Mouse (Mus musculus): ENCODE measurements around the gene Emg1.

The Emg1 gene

DNA sequence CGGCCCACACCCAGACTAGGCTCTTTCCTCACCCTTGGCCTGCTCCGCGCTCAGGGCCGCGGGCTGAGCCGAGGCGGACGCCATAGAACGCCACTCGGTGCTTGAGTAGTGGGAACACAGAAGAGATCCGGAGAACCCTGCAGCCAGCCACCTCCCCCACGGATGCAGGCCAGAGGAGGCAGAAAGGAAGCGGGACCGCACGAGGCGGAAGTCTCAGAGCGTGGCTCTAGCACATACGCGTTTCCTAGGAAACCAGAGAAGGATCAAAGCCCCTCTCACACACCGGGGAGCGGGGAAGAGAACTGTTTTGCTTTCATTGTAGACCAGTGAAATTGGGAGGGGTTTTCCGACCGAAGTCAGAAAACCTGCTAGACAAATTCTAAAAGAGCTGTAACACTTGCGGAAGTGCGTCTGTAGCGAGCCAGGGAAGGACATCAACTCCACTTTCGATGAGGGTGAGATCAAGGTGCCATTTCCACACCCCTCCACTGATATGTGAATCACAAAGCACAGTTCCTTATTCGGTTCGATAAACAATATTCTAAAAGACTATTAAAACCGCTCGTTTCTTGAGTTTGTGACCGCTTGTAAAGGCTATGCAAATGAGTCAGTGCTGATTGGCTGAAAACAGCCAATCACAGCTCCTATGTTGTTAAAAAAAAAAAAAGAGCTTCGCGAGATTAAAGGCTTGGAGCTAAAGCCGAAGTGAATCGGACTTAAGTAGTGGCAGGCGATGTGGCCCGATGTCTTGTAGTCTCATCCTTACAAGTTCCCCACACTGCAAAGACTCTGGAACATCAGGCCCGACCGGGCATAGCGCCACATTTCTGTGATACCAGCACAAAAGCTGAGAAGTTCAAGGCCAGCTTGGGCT, 29.1 kb upstream of the Emg1 start, which contains the start of gene Grcc10:
TSS of gene Grcc10 (minus strand) at position 487 of the 874 bp plus-strand sequence.
- DNase-seq (ENCODE audit: low spot score in 2 of 2): peak; percentile 92 to 94

- peak in 1 of 2 experiments; percentile 66 for DNase-seq (ENCODE audit: low spot score in 2 of 2)
These were observed 28.4 kb upstream of the Emg1 start for GRCm38 (mm10) chr6:124740211-124740887.

DNA sequence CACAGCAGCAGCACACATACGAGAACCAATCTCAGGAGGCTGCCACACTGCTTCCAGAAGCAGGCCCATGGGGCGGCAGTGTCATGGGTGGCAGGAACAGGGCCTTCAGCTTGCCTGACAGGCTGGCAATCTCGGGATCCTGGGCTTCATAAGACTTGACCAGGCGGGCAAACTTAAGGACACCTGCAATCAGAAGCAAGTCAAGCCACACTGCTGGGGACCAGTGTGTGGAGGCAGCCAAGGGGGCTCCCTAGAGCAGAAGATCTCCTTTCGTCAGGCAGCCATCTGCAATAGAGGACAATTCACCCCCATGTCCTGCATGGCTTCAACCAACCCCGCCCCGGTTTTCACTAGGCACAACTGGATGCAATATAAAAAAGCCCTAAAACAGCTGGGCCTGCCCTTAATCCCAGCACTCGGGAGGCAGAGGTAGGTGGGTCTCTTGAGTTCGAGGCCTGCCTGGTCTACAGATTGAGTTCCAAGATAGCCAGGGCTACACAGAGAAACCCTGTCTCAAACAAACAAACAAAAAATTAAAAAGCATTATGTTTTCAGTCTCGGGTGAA, 27.3 kb upstream of the Emg1 start:
- no peak for DNase-seq (ENCODE audit: low spot score in 2 of 2)

- DNase-seq (ENCODE audit: low spot score in 2 of 2): no peak
These were observed 26.6 kb upstream of the Emg1 start, which contains the start of gene Ptpn6 for GRCm38 (mm10) chr6:124738511-124739023. Gene Ptpn6 (minus strand): TSS chr6:124738714.

- DNase-seq (ENCODE audit: low spot score in 2 of 2): no peak
These were observed 25.1 kb upstream of the Emg1 start for GRCm38 (mm10) chr6:124737040-124737439.

GRCm38 (mm10) chr6:124734417-124734816, 22.4 kb upstream of the Emg1 start:
- DNase-seq (ENCODE audit: low spot score in 2 of 2): no peak

- peak in 1 of 2 experiments; percentile 44 for DNase-seq (ENCODE audit: low spot score in 2 of 2)
These were observed 20.7 kb upstream of the Emg1 start for GRCm38 (mm10) chr6:124732476-124733370.

DNA sequence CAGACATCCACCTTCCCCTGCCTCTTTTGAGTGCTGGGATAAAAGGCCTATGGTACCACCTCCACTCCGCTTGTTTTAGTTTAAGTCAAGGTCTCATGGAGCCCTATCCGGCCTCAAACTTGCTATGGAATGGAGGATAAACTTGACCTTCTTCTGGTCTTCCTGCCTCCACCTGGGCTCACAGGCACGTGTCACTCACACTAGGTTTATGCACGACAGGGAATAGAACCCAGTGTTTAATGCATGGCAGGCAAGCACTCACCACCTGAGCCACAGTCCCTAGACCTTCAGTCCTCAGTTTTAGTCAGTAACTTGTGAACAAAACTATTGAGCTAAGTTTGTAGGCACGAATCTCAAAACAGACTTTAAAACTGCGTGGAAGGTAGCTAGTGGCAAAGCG, 19.1 kb upstream of the Emg1 start:
- DNase-seq (ENCODE audit: low spot score in 2 of 2): no peak

- DNase-seq (ENCODE audit: low spot score in 2 of 2): peak; percentile 31 to 58
These were observed 18.1 kb upstream of the Emg1 start for GRCm38 (mm10) chr6:124729850-124730705.

DNA sequence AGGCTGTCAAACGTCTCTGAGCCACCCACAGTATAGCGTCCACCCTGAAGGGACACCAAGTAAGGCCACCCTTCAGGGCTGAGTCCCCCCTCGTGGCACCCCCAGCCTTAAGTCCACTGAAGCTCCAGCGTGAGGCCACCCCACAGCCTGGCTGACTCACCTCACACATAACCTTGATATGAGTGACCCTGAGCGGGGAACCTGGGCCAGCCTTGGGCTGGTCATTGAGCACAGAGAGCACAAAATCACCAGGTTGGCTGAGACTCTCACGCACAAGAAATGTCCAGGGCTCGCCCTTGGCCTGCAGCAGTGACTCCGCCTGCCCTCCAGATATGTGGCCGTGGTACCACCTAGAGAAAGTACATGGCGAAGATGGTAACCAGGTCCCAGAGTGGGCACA, 16.6 kb upstream of the Emg1 start:
- DNase-seq (ENCODE audit: low spot score in 2 of 2): no peak

- DNase-seq (ENCODE audit: low spot score in 2 of 2): no peak
These were observed 12.5 kb upstream of the Emg1 start for GRCm38 (mm10) chr6:124724472-124724871.

DNA sequence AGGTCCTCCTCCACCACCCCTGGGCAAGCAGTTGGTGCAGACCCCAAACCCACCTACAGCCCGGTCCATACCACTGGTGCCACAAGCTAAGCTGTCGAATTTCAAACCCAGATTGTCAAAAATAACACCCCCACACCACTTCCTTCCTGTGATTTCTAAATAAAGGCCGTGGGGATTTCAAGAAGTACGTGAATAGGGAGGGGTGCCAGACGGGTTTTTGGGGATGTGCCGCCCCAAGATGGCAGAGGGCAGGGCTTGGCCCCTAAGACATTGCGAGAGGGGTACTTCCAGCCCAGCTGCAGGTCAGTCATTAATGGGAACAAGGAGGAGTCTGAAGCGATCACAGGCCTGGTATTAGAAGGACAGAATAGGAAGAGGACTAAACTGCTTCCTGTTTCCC, 11.6 kb upstream of the Emg1 start:
- peak in 1 of 2 experiments; percentile 53 for DNase-seq (ENCODE audit: low spot score in 2 of 2)

DNA sequence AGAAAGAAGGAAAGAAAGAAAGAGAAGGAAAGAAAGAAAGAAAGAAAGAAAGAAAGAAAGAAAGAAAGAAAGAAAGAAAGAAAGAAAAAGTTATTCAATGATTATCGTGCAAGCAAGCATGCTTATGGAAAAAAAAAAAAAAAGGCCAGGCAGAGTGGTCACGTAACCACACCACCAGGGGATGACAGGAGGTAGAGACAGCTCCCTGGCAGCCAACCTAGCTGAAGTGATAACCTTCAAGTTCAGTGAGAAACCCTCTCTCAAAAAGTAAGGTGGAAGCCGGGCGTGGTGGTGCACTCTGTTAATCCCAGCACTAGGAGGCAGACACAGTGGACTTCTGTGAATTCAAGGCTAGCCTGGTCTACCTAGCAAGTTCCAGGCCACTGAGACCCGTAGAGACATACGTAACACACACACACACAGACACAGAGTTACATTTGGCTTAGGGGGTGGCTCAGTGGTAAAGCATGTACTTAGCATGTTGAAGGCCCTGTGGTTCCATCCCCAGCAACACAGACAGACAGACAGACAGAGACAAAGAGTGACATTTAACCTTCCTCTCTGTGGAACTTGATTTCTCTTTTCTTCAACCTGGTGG, 11.0 kb upstream of the Emg1 start:
- DNase-seq (ENCODE audit: low spot score in 2 of 2): no peak

- no peak for DNase-seq (ENCODE audit: low spot score in 2 of 2)
These were observed 8.9 kb upstream of the Emg1 start for GRCm38 (mm10) chr6:124720904-124721303.

DNA sequence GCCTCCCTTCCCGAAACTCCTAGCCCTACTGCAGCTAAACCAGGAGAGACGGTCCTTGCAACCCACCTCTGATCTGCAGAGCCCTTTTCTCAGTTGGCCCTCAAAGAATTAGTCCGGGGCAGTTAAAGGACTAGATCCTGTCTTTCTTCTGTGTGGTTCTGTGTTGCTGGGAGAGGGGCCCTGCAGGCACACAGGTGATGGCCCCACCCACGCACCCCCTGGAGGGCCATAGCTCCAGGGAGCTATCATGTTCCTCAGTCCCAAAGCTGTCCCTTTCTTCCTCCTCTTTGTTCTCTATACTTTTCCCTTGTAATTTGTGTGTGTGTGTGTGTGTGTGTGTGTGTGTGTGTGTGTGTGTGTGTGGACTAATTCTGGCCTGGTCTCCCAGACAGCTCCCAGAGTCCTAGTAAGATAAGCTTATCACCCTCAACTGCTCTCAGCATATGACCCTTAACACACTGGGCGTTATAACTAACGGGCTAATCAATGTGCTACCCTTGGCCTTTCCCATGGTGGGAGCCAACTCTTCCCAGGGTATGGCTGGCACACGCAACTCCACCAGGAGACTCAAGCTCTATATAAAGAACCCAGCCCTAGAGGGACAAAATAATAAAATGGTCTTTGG, 7.5 kb upstream of the Emg1 start:
- DNase-seq (ENCODE audit: low spot score in 2 of 2): peak in 1 of 2 experiments; percentile 55

GRCm38 (mm10) chr6:124718703-124719102, 6.7 kb upstream of the Emg1 start:
- no peak for DNase-seq (ENCODE audit: low spot score in 2 of 2)

- no peak for DNase-seq (ENCODE audit: low spot score in 2 of 2)
These were observed 6.0 kb upstream of the Emg1 start for GRCm38 (mm10) chr6:124717968-124718367.

GRCm38 (mm10) chr6:124716864-124717490, 5.0 kb upstream of the Emg1 start:
- peak in 1 of 2 experiments; percentile 28 for DNase-seq (ENCODE audit: low spot score in 2 of 2)

DNA sequence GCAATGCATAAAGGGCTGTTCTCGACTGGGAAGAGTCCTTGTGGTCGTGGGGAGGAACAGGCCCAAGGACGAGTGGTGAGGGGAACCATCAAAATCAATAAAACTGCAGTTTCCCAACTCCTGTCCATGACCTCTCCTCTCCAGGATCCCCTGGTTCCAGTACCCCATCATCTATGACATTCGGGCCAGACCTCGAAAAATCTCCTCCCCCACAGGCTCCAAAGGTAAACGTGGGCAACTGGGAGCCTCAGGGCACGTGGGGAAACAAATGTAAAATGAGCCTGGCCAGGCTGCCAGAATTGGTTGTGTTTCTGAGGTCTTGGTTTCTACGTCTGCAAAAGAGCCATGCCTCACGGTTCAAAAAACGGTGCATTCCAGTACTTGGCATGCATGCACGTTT, 940 bp upstream of the Emg1 start:
- no peak for DNase-seq (ENCODE audit: low spot score in 2 of 2)
